Mouse (Mus musculus) left cerebral cortex, adult 2 months (tissue): ENCODE measurements around the gene Klrg1. TPM values are rescaled to one million over a fixed set of nuclear protein-coding genes. Genes with fewer than 3 reads are reported as not detected.

ENCODE experiments used
- DNase-seq, 2 experiments: peaks; one replicate each; pipeline ENCODE4 v3.0.0; 2021 to 2022; ENCODE audit warnings: low spot score in 2 of 2, mixed read lengths in 1 of 2; ENCODE audit errors: extremely low spot score in 1 of 2
- H3K27ac ChIP-seq: fragments of 200-600 bp; 2 replicates; pipeline ENCODE4 v1.8.1; 2022
- H3K4me3 ChIP-seq: fragments of 200-600 bp; 2 replicates; pipeline ENCODE4 v1.8.1; 2022
- CTCF ChIP-seq: fragments of 200-600 bp; IDR thresholded peaks from 2 replicates; pipeline ENCODE4 v1.8.1; 2022; ENCODE audit warnings: antibody characterized with exemption, mild to moderate bottlenecking, moderate library complexity
- intact Hi-C: fragments of 180-260 bp; cut with DNase I; formaldehyde crosslinking; loops from one replicate; pipeline ENCODE4 v1.15.1; 2025
- long read RNA-seq, 2 experiments: library from polyadenylated mRNA; stranded (forward); transcript quantifications; one replicate each; pipeline ENCODE4 v2.0.0; 2021; ENCODE audit warnings: borderline mapping rate in 2 of 2
- total RNA-seq, 2 experiments: library from RNA; stranded (reverse); gene quantifications; 2 replicates each; pipeline ENCODE4 v1.2.3; 2021

Gene Klrg1
- not detected for total RNA-seq
- long read RNA-seq, experiment 1 = 0 reads
- long read RNA-seq, experiment 2 = 0 reads

DNA sequence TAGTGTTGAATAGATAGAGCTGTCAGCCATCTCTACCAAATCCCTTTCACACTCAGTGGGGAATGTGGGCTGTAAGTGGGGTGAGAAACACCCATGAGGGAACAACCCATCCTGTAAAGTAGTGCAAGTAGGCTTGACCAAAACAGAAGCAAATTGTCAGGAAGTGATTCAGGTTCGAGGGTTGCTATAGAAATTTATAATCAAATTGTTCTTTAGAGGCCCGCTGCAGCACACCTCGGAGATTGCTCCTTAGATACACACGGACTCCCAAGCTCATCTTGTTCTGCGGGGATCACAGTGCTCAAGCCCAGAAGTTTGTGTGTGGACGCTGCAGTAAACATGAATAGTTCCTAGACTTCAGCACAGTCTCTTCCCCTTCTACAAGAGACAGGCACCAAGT is at the start of gene Klrg1:
TSS of gene Klrg1 (minus strand) at position 101 of the 400 bp plus-strand sequence.
- TF ChIP-seq CTCF = no peak
- H3K4me3 ChIP-seq = no peak within 1 kb of the TSS
- no peak for DNase-seq
- intact Hi-C loops = no loop called here
- no peak within 1 kb of the TSS for H3K27ac ChIP-seq

DNA sequence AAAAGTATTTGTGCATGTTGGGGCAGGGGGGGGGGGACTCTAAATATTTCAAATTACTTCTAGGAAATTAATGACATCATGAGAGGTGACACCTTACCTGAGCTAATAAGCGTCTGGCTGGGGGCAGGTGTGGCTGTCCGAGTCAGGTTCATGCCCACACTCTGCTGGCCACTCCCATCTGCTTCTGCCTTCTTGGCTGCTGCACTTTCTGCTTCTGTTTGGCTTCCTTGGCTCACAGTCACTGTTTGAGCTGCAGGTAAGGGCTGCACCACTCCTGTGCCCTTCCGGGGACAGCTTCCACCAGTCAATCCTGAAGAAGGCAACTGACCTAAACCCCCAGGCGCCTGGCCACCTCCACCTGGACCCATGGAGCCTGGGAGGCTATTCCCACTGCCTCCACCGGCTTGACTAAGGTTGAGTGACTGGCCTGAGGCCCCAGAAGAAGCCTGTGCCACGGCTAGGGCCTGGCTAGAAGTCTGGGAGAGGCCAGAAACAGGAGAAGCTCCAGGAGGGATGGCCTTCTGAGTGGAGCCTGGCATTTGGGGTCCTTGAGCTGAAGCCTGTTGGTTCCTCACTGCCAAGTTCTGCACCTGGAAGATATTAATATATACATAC is 42.8 kb upstream of the Klrg1 start:
- intact Hi-C loops = loop anchor here (5.0 kb wide), 1 partner anchor 557 kb away; no protein-coding TSS in a partner anchor

DNA sequence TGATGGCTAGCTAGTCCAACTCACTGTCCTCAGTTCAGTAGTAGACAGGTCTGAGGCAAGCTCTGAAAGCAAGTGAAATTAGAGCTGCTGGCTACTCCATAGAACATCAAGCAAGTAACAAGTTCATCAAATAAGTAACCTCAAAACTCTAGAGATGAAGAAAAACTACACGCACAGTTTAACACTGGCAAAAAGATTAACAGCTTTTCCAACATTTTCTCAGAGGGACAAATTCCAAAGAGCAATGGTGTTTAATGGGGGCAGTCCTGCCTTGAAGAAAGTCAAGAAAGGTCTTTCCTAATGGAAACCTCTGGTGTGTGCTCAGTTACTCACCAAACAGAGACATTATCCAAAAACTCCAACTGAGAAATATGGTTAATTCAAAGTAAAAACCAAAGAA is 36.0 kb upstream of the Klrg1 start:
- Histone ChIP-seq H3K4me3 (no peak overlapping the region), H3K27ac (no peak overlapping the region)
- intact Hi-C loops = no loop called here
- no peak for TF ChIP-seq CTCF
- DNase-seq = no peak

More for the DNA sequence above, 42.8 kb upstream of the Klrg1 start:
- no peak for DNase-seq
- TF ChIP-seq CTCF = no peak
- no peak overlapping the region for H3K4me3 ChIP-seq
- H3K27ac ChIP-seq = no peak overlapping the region

- intact Hi-C loops = no loop called here
- no peak for TF ChIP-seq CTCF
- no peak for DNase-seq
- peak overlapping the region; percentile 93; the same call in 1 of the 2 replicates for H3K4me3 ChIP-seq
- no peak overlapping the region for H3K27ac ChIP-seq
These were observed 27.6 kb upstream of the Klrg1 start for GRCm38 (mm10) chr6:122310187-122310820.

DNA sequence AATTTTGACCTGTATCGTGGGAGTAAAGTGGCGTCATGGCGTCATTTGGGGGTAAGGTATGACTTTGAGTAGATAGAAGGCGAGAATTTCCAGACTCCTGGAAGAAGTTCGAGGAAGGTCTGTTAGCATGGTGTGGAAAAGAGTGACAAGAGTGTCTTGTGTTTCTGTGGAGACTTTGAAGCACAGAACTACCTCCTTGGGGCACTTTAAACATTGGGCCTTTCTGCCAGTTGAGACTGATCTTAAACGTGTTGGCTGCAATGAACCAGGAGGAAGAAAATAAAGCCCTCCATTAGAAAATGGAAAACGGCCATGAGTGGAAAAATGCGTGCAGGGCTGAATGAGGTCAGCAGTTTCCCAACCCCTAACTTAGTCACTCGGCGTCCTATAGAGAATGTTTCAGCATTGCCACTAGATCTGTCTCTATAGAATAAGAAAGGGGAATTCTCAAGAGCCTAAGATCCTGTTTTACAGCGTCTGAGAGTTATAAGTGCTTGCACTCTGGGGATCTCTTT is 26.8 kb upstream of the Klrg1 start:
- peak overlapping the region; percentile 93 for H3K4me3 ChIP-seq
- TF ChIP-seq CTCF = no peak
- intact Hi-C loops = loop anchor here (10.0 kb wide), 2 partner anchors 205 to 1035 kb away; no protein-coding TSS in a partner anchor
- no peak overlapping the region; the same call in 1 of the 2 replicates for H3K27ac ChIP-seq
- no peak for DNase-seq

DNA sequence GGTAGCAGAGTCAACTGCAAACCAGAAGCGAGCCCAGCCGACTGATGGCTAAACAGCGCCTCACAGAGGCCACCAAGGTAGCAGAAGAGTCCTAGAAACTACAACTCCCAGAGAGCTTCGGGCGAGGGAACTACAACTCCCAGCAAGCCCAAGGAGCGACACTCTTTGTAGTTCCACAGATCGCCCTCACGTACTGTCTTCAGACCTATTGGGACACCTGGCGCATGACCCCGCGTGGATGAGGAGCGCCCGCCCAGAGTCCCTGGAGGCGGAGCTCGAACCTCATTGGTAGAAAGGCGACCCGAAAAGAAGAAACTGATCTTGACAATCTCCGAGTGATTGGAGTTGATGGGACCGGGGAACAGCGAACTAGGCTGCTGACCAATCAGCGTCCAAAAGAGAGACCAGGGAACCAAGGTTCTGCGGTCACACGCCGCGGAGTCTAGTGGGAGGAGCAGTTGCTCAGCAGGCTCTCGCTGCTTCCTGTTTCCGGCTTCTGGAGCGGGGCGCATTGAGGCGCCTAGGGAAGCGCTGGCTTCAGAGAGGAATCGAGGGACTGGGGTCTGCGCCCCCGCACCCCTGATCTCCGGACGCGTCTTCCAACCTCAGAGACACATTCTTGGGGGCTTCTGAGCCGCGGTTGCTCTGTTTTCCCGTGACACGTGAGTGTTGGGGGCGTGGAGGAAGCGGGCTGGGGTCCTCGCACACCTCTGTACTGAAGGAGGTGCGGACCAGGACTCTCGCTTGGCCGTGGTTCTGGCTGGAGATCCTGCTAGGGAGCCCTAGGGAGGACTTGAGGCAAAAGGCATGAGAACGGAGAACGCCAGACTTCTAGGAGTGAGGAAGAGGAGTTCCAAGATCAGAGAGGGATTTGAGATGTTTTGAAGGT is 26.1 kb upstream of the Klrg1 start, which contains the start of gene M6pr:
TSS of gene M6pr (plus strand) at position 216 of the 889 bp plus-strand sequence.
- peak; percentile 92 to 97 for DNase-seq
- TF ChIP-seq CTCF = peak; percentile 92
- peak within 1 kb of the TSS; percentile 93 for H3K4me3 ChIP-seq
- H3K27ac ChIP-seq = peak within 1 kb of the TSS; percentile 84
- intact Hi-C loops = loop anchor here (1.0 to 10.0 kb wide), 4 partner anchors 31 to 1034 kb away; no protein-coding TSS in a partner anchor

- no peak for TF ChIP-seq CTCF
- no peak for DNase-seq
- no peak overlapping the region for H3K27ac ChIP-seq
- H3K4me3 ChIP-seq = no peak overlapping the region
- intact Hi-C loops = loop anchor here (1.0 to 10.0 kb wide), 4 partner anchors 31 to 1033 kb away; no protein-coding TSS in a partner anchor
These were observed 25.4 kb upstream of the Klrg1 start for GRCm38 (mm10) chr6:122308136-122308504.

DNA sequence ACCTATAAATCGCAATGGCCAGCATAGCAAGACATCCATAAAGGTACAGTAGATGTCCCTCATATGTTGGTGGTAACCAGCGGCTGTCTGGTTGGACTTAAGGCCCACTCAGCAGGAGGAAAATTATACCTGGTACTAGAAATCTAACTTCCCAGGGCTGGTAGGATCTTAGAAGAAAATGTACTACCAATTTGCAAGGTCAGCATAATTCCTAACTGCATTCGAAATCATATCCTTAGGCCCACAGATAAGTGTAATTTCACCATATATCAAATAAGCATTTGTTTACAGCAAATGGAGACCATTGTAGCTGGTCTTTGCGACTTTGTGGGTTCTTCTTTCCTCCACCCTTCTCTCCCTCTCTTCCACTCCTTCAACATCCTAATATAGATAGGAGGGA is 24.0 kb upstream of the Klrg1 start:
- DNase-seq = no peak
- no peak for TF ChIP-seq CTCF
- intact Hi-C loops = loop anchor here (10.0 kb wide), 2 partner anchors 202 to 1032 kb away; no protein-coding TSS in a partner anchor
- H3K4me3 ChIP-seq = no peak overlapping the region
- no peak overlapping the region for H3K27ac ChIP-seq

GRCm38 (mm10) chr6:122304790-122305555 is 22.3 kb upstream of the Klrg1 start:
- no peak for DNase-seq
- H3K27ac ChIP-seq = no peak overlapping the region
- intact Hi-C loops = loop anchor here (10.0 kb wide), 2 partner anchors 200 to 1030 kb away; no protein-coding TSS in a partner anchor
- H3K4me3 ChIP-seq = no peak overlapping the region
- no peak for TF ChIP-seq CTCF

- peak; percentile 98 for TF ChIP-seq CTCF
- intact Hi-C loops = loop anchor here (10.0 kb wide), 2 partner anchors 200 to 1030 kb away; no protein-coding TSS in a partner anchor
These were observed 21.7 kb upstream of the Klrg1 start for GRCm38 (mm10) chr6:122304355-122304754.

GRCm38 (mm10) chr6:122303526-122303925 is 20.8 kb upstream of the Klrg1 start:
- no peak for TF ChIP-seq CTCF
- H3K27ac ChIP-seq = no peak overlapping the region
- intact Hi-C loops = loop anchor here (2.0 to 10.0 kb wide), 3 partner anchors 199 to 1029 kb away; no protein-coding TSS in a partner anchor
- no peak for DNase-seq
- no peak overlapping the region for H3K4me3 ChIP-seq

More at GRCm38 (mm10) chr6:122304355-122304754, 21.7 kb upstream of the Klrg1 start:
- H3K4me3 ChIP-seq = no peak overlapping the region
- peak; percentile 76 to 84 for DNase-seq
- H3K27ac ChIP-seq = no peak overlapping the region
